Mouse (Mus musculus): Measurements from ENCODE around the gene Vasn.

Gene Vasn

DNA sequence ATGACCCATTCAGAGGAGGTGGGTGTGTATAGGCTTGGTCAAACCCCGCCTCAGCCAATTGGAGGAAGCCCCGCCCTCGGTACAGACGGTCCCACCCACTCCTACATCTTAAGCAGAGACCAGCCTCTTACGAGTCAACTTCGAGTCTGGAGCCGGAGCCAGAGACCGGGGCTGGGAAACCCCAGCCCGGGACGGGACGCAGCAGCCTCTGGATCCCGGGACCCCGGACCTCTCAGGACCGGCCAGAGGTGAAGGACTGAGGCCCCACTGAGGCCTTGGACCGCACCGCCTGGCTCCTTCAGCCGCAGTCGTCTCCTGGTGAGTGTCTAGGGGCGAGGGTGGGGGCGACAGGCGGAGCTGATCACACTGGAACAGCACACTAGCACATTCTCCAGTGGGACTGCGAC lies at the start of gene Vasn, which contains the start of gene Dnaja3:
TSS of gene Vasn (plus strand) at position 111 of the 407 bp plus-strand sequence.
TSS of gene Dnaja3 (plus strand) at position 159 of the 407 bp plus-strand sequence.
- peak; percentile 51 to 65 for DNase-seq (ENCODE audit: low spot score in 2 of 2)

GRCm38 (mm10) chr16:4590236-4590635 lies 49.5 kb upstream of the Vasn start:
- no peak for DNase-seq (ENCODE audit: low spot score in 2 of 2)

DNA sequence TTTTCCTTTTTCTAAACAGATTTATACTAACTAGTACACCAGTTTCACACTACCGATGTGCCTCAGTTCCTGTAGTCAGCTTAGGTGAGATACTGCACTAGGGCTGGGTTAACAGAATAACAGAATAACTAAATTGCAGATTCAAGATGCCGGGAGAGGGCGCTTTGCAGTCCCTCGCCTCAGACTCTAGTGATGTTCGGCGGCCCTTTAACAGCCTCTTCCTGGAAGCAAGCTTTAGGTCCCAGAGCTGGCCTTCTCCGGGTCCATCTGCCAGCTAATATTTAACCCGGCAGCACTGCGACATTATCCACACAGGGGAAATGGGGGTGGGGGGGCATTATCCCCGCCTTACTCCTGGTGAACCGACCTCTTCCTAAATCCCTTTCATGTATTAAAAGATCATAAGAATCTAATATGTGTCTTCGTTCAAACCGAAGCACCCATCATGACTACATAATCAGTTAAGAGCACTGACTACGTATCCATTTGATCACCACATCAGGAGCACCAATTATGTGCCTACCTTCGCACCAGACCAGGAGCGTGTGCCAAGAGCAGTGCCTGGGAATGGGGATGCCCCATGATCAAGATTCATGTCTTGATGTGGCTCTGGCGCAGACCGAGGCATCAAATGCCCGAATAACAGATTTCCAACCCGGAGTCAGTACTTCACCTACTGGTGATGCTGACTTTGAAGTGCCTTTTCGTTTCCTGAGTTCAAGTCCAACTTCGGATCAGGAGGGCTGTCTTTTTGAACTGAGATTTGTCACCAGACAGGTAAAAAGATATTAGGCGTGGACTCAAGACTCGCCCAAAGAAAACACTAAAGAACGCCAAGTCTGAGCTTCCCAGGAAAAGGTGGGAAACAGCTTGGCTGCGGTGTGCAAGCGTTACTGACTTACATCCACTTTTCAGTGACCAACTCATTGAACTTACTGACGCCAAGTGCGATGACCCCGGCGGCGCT lies 46.5 kb upstream of the Vasn start:
- DNase-seq (ENCODE audit: low spot score in 2 of 2), result no peak

GRCm38 (mm10) chr16:4593971-4594813 lies 45.5 kb upstream of the Vasn start, which contains the start of gene Glis2:
Gene Glis2 (plus strand): TSS chr16:4594713.
- DNase-seq (ENCODE audit: low spot score in 2 of 2), result no peak

DNA sequence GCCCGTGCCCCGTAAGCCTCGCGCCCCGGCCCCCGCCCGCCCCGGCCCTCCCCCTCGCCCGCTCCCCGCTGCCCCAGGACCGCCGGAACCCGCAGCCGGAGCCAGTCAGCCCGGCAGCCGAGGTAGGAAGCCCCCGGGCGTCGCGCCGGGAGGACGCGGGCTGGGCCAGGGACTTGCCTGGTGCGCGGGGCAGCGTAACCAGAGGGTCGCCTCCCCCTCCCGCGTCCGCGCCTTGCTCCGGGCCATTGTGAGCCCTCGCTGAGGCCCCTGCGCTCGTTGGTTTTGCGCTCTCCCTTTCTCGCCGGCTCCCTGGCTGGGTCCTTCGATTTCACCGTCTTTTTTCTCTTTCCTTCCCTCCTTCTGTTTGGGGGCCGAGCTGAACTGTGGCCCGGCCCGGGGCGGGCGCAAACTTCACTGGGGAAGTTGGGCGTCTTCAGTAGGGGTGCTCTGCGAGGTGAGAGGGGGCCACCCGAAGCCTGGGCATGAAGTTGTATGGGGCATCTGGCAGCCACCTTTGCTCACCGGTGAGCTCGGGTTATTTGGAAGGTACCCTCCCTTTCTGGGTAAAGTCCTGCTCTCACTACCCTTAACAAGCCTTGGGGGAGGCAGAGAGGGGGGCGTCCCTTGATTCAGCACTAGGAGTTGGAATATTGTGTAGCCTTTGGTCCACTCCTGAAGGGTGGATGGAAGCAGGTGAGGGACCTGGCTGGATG lies 44.8 kb upstream of the Vasn start:
- no peak for DNase-seq (ENCODE audit: low spot score in 2 of 2)

DNA sequence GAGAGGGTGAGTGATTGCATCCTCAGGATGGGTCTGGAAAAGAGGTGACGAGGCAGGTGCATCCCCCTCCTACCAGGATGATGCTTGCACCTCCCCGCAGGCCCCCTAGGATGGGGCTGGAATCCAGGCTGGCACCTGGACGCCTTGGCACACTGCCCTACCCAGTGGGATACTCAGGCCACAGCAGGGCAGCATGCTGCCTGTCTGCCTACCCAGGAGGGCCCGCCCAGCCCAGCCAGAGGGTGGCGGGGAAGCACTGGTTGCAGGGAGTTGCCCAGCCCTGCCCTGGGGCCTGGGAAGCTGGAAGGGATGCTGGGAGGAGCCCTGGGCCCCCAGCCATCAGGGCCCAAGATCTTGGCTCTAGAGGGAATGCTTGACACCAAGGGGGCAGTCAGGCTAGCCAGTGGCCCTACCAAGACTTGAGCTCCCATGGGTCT lies 44.2 kb upstream of the Vasn start:
- DNase-seq (ENCODE audit: low spot score in 2 of 2), result no peak

DNA sequence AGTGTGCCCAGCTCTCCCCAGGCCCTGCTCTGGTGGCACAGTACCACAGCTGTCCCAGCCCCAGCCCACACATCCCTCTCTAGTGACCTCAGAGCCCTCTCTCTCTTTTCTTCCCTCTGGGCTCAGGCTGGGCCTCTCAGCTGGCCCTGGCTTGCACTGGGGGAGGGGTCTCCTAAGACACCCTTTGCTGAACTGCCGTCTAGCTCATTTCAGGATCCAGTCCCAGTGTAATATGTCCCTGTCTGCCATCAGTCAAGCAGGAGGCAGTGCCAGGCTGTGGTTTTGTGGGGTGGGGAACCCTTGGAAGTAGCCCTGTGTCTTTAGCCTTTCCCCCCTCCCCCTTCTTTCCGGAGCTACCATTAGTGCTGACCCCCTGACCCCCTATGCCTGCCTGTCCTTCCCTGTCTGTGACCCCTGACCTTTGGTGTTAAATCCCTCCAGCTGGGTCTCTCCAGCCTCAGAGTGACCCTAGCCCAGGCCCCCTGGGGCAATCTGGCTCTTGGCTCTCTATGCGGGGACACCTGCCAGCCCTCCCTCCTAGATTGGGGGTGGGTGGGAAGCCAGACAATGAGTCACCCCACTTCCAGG lies 43.5 kb upstream of the Vasn start:
- no peak for DNase-seq (ENCODE audit: low spot score in 2 of 2)

- DNase-seq (ENCODE audit: low spot score in 2 of 2), result no peak
Measured at GRCm38 (mm10) chr16:4596836-4597235, 42.9 kb upstream of the Vasn start.

DNA sequence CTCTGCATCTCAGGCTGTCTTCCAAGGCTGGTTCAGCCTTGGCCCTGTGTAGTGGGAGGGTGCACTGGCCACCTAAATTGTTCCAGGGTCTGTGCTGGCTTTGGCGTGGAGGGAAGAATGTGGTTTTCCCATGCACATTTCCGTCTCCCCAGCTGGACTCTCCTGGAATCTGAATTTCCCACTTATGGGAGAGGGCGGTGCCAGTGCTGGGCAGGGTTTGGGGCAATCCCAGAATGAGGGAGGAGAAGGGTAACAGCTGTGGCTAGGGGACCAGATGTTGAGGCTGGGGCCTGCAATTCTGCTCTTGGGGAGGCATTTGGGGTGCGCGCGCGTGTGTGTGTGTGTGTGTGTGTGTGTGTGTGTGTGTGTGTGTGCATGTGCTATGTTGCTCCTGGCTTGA lies 42.4 kb upstream of the Vasn start:
- DNase-seq (ENCODE audit: low spot score in 2 of 2), result no peak

DNA sequence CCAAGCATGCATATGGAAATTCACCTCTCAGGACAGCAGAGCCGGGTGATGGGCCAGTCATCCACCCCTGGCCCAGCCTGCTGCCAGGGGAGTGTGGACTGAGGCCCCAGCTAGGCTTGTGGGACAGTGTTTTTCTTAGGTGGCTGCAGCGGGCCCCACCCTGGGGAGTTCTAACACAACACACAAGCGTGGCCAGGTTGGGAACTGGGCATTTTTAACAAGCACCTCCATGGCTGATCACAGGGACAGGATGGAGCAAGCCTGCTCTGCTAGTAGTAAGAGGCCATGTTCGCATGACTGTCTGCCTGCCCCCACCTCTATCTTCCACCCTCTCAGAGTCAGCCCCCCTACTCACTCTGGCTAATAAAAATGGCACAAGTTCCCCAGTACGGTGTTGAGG lies 41.7 kb upstream of the Vasn start:
- no peak for DNase-seq (ENCODE audit: low spot score in 2 of 2)

DNA sequence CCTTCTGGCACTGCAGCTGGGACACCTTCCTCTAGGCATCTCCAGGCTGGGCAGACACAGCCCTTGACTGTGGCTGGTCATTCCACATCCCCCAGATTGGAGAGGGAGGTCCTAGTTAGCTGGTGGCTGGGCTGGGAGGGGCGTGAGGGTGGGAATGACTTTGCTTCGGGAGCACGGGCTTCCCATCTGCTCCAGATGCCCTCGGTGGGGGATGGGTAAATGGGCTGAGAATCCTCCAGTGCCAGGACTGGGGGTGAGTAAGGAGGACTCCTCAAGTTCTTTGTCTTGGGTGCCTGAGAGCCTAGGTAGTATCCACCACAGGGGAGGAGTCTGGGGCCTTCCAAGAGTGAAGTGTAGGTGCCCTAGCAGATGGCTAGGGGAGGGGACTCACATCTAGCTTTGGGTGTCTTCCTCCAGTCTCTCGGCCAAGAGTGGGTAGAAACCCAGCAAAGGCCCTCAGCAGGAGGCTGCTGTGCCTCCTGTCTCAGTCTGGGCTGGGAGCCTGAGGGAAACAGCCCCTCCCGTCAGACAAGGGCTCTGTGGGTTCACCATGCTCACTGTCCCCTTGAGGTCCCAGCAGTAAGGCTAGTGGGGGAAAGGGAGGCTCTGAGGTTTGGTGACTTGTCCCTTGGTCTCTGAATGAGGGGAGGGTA lies 40.7 kb upstream of the Vasn start:
- DNase-seq (ENCODE audit: low spot score in 2 of 2), result no peak

GRCm38 (mm10) chr16:4599616-4600015 lies 40.1 kb upstream of the Vasn start:
- no peak for DNase-seq (ENCODE audit: low spot score in 2 of 2)

- no peak for DNase-seq (ENCODE audit: low spot score in 2 of 2)
Measured at GRCm38 (mm10) chr16:4600701-4601310, 38.9 kb upstream of the Vasn start.

DNA sequence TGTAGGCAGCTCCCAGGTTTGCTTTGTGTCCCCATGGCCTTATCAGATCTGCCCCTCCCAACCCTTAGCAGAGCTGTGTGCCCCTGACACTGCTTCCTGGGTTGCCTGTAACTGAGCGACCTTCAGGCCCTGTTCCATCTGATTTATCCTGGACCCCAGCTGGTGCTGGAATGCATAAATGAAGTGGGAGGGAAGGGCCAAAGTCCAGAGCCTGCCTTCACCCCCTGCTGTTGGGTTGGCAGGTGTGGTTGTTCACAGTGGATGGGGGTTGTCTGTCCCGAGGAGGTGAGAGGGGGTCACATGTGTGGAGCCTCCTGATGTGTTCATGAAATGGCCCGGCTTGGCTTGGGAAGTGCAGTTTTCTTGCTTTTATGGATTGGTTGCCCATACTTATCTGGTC lies 37.6 kb upstream of the Vasn start:
- DNase-seq (ENCODE audit: low spot score in 2 of 2), result no peak

- no peak for DNase-seq (ENCODE audit: low spot score in 2 of 2)
Measured at GRCm38 (mm10) chr16:4602766-4603452, 36.8 kb upstream of the Vasn start.

DNA sequence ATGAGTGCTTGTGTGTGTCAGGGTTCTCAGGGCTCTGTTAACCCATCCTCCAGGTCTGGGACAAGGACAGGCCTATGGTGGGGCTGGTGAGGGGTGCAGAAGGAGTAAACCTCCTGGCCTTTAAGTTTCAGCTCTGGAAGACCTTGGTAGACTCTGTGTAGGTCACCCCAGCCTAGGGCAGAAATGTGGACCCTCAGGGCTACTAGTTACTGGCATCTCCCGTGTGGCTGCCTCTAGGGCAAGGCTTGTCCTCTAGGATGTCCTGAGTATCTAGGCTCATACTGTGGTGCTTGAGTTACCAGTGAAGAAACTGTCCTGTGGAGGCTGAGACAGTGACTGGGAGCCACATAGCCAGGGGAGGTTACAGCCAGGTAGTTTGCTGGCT lies 36.3 kb upstream of the Vasn start:
- DNase-seq (ENCODE audit: low spot score in 2 of 2), result no peak

- DNase-seq (ENCODE audit: low spot score in 2 of 2), result no peak
Measured at GRCm38 (mm10) chr16:4604293-4604837, 35.4 kb upstream of the Vasn start.

DNA sequence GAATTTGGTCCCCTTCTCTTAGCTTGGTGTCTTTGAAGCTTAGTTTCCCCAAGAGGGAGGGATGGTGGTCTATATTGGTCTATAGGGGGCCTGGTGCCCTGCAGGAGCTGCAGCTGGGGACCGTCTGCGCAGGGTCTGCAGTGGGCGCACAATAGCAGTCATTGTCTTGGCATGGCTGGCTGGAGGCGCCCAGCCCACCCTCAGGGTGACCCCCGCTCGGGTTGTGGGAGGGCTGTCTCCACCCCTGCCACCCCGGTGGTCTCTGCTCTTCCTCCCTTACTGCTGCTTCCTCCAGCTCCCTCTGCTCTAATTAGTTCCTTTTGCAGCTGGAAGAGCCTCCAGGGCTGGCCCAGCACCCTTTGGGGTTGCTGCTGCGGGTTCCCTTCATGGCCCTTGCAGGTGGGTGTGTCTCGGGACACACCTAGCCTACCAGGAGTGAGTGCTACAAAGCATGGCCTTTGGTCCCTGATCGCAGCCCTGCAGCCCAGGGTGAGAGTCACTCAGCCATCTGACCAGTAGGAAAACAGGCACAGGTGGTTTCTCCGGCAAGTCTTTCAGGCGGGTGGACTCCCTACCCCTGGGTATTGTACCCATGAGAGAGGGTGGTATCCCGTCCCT lies 34.1 kb upstream of the Vasn start:
- DNase-seq (ENCODE audit: low spot score in 2 of 2), result no peak

DNA sequence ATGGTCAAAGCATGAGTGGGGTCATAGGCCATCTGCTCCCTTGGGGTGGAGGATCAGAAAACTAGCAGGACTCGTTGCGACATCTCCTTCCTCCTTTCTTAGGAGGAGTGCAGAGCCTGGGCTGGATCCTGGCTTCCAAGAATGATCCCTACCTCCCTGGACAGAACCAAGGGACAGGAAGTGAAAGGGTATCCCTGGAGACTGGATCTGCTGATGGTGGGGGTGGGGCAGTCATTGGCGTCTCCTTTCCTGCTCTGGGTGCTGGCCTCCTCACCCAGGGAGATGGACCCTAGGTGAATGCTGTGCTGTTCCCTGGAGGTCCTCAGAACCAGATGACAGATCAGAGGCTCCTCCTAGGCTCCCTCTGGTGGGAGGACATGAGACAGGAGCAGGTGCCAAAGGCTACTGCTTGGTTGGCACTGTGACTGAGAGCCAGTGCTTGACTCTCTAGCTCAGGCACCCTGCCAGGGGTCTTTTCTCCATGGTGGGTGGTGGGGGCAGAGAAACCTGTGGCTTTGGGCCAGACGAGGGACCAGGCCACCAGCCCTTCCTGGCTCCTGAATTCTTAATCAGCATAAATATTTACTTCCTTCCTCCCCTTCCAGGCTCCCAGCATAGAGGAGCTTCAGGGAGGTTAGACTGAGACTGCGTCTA lies 33.2 kb upstream of the Vasn start:
- DNase-seq (ENCODE audit: low spot score in 2 of 2), result no peak
